Mouse (Mus musculus) limb, embryonic 14.5 days (tissue): Measurements from ENCODE around the gene Castor1. TPM values are rescaled to one million over a fixed set of nuclear protein-coding genes. Genes with fewer than 3 reads are reported as not detected.

ENCODE experiments used
- ATAC-seq: fragments of 200-750 bp; cut with Nextera tagmentation; 2 replicates; pipeline ENCODE4 v1.8.0; 2017; ENCODE audit warnings: low read depth, moderate number of reproducible peaks, moderate TSS enrichment; ENCODE audit not compliant: low FRiP score
- DNase-seq: peaks from one replicate; pipeline ENCODE4 v3.0.0-alpha.2; 2015; ENCODE audit warnings: low spot score
- H3K27ac ChIP-seq: fragments of 300-500 bp; sonication (generic); replicated peaks from 2 replicates; pipeline ENCODE4 v1.5.1; 2014; ENCODE audit warnings: low read depth, mild to moderate bottlenecking, low read length, moderate library complexity, mixed read lengths
- H3K27me3 ChIP-seq: fragments of 300-500 bp; sonication (generic); 2 replicates; pipeline ENCODE4 v1.6.1; 2014; ENCODE audit warnings: low read length, mixed read lengths; ENCODE audit not compliant: control insufficient read depth, insufficient read depth
- H3K36me3 ChIP-seq: fragments of 300-500 bp; sonication (generic); 2 replicates; pipeline ENCODE4 v1.6.1; 2014; ENCODE audit warnings: mild to moderate bottlenecking, low read length, moderate library complexity, mixed read lengths; ENCODE audit not compliant: control insufficient read depth, insufficient read depth
- H3K4me1 ChIP-seq: fragments of 300-500 bp; sonication (generic); 2 replicates; pipeline ENCODE4 v1.6.1; 2014; ENCODE audit warnings: antibody characterized with exemption, low read length, mixed read lengths; ENCODE audit not compliant: control insufficient read depth, insufficient read depth
- H3K4me2 ChIP-seq: fragments of 300-500 bp; sonication (generic); replicated peaks from 2 replicates; pipeline ENCODE4 v1.6.1; 2014; ENCODE audit warnings: low read depth, mild to moderate bottlenecking, low read length, moderate library complexity; ENCODE audit not compliant: severe bottlenecking
- H3K4me3 ChIP-seq: fragments of 300-500 bp; sonication (generic); replicated peaks from 2 replicates; pipeline ENCODE4 v1.5.1; 2014; ENCODE audit warnings: low read length
- H3K9ac ChIP-seq: fragments of 300-500 bp; sonication (generic); 2 replicates; pipeline ENCODE4 v1.6.1; 2014; ENCODE audit warnings: mild to moderate bottlenecking, low read depth, low read length, moderate library complexity; ENCODE audit not compliant: severe bottlenecking
- H3K9me3 ChIP-seq: fragments of 300-500 bp; sonication (generic); 2 replicates; pipeline ENCODE4 v1.6.1; 2016; ENCODE audit warnings: low read length; ENCODE audit not compliant: control insufficient read depth
- POLR2A ChIP-seq: fragments of 200-500 bp; IDR thresholded peaks from 2 replicates; pipeline ENCODE4 v1.8.0; 2012; ENCODE audit warnings: inconsistent platforms, mild to moderate bottlenecking, moderate library complexity, borderline replicate concordance; ENCODE audit not compliant: insufficient read depth, insufficient read length; ENCODE audit errors: extremely low read depth
- WGBS: fragments of 180-500 bp; shearing (Covaris S2); extraction: QIAGEN DNeasy Blood & Tissue Kit; methylation state at CpG from one replicate; pipeline ENCODE4 v1.1.7; 2014; 5-methylcytosine and 5-hydroxymethylcytosine counted together
- polyA plus RNA-seq, 2 experiments: library from polyadenylated mRNA; depleted of rRNA in 1 of 2; stranded (reverse) in 1 of 2; unstranded in 1 of 2; fragments of >200 nt; fragmentation: Nextera tagmentation in 1 of 2; extraction: Ambion mirVana in 1 of 2; gene quantifications; 2 replicates each; pipeline versions ENCODE4 v1.2.1 to v1.2.3; 2012 to 2014

The Castor1 gene
- polyA plus RNA-seq, 2 experiments, result 10.6 to 13.9 TPM

DNA sequence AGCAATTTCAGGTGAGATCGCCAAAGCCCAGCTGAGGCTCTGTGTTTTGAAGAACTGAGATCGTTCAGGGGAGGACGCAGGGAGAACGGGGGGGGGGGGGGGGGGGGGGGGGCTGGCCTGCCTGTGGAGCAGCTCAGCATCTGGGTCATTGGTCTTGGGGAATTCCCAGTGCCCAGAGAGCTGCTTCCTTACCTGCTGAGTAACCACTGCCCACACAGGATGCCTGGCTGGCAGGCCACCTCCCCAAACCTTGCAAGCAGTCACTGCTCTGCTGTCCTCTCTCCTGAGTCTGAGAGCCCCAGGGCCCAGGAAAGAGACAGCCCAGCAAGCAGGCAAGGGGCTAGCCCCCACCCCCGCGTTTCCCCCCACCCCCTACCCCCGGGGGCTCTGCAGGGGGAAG is 44.8 kb downstream of the Castor1 start:
- Histone ChIP-seq H3K36me3 (no peaks in the 10 kb centered on the region), H3K4me3 (no peak overlapping the region), H3K27ac (no peak overlapping the region), H3K27me3 (peaks cover 28% of the 10 kb centered on the region), H3K9ac (no peak overlapping the region), H3K4me2 (no peak overlapping the region), H3K9me3 (no peaks in the 10 kb centered on the region), H3K4me1 (peaks cover 40% of the 10 kb centered on the region)
- WGBS, result 23% methylated on average over 6 of the region's 7 CpGs
- ATAC-seq (no peak), DNase-seq (no peak)
- no peak for TF ChIP-seq POLR2A

DNA sequence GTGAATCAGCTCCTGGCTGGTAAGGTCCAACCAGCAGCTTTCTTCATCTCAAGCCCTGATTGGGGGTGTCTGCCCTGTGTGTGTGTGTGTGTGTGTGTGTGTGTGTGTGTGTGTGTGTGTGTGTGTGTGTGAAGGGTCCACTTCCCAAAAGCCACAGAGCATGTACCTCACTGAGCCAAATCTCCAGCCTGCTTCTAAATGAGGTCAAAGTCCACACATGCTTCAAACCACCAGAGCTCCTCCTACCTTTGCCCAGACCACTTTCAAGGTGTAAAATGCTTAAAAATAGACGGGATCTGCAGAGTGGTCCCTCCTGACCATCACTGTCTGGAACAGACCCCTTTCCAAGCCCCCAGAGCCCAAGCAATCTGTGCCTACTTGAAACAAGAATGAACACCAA is 45.3 kb downstream of the Castor1 start:
- H3K4me2 ChIP-seq, result no peak overlapping the region
- ATAC-seq (no peak), DNase-seq (no peak)
- peaks cover 32% of the 10 kb centered on the region for H3K27me3 ChIP-seq
- peaks cover 40% of the 10 kb centered on the region for H3K4me1 ChIP-seq
- 29% methylated on average over 1 of the region's 1 CpGs for WGBS
- no peak overlapping the region for H3K27ac ChIP-seq
- no peak for TF ChIP-seq POLR2A
- H3K9ac ChIP-seq, result no peak overlapping the region
- no peaks in the 10 kb centered on the region for H3K36me3 ChIP-seq
- no peak overlapping the region for H3K4me3 ChIP-seq
- no peaks in the 10 kb centered on the region for H3K9me3 ChIP-seq

DNA sequence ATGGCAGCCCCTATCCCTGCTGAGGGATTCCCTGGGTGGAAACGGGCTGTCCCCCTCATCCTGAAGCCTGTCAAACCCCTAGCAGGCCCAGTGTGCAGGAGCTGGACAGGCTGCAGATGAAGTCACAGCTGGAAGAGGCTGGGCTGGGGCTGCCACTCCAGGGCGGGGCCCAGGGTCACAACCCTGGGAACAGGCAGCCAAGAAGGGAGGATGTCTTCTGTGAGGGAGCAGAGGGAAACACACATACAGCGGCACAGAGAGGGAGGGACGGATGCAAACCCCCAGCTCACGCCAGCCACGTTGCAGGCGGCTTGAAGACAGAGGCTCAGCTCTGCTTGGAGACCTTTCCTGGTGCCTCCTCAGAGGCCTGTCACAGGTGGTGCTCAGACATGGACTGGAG is 46.0 kb downstream of the Castor1 start:
- peaks cover 40% of the 10 kb centered on the region for H3K4me1 ChIP-seq
- H3K27ac ChIP-seq, result no peak overlapping the region
- H3K36me3 ChIP-seq, result no peaks in the 10 kb centered on the region
- DNase-seq, result no peak
- 70% methylated on average over 7 of the region's 7 CpGs for WGBS
- H3K4me2 ChIP-seq, result no peak overlapping the region
- no peak for ATAC-seq
- H3K27me3 ChIP-seq, result peaks cover 39% of the 10 kb centered on the region
- H3K9ac ChIP-seq, result no peak overlapping the region
- H3K4me3 ChIP-seq, result no peak overlapping the region
- no peak for TF ChIP-seq POLR2A
- H3K9me3 ChIP-seq, result no peaks in the 10 kb centered on the region

DNA sequence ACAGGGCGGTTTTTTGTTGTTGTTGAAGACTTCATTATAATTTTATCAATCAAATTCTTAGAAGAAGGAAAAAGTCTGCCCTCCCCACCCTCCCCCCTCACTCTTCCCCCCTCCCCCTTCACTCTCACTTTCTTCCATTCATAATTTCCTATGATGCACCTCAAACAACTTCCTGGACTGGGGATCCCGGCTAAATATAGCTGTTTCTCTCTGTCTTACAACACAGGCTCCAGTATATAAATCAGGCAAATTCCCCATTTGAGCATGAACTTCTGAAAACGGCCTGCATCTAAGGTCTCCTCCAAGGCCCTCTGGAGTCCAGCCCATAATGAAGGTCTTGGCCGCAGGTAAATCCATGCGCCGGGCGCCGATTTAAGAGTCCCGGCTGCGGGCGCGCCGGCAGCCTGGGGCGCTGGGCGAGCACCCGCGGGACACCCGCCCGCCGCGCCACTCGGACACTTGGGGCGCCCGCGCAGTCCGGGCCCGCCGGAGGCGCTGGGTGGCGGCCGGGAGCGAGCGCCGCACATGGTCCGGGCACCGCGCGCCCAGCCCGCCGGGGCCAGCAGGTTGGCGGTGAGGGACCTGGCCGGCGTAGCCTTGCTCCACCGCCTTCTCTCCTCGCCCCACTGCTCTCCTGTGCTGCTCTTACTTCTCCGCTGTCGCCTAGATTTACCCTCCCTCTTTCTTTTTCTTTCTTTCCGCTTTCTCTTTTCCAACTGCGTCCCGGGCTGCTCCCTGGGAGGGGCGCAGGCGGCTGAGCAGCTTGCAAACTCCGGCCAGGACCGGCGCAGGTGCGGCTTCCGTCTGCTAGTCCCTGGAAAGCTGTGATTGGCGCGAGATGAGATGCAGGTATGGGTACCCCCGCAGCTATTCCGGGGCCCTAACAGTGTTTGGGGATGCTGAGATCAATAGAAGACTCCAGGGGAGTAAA is 48.5 kb downstream of the Castor1 start:
- H3K4me1 ChIP-seq, result peaks cover 27% of the 10 kb centered on the region
- ATAC-seq (peak; percentile 39; the same call in 1 of the 2 replicates), DNase-seq (no peak)
- H3K36me3 ChIP-seq, result no peaks in the 10 kb centered on the region
- peak overlapping the region; percentile 54 for H3K4me3 ChIP-seq
- H3K27ac ChIP-seq, result no peak overlapping the region
- peak overlapping the region; percentile 57 for H3K9ac ChIP-seq
- TF ChIP-seq POLR2A, result no peak
- H3K4me2 ChIP-seq, result peak overlapping the region; percentile 94
- H3K9me3 ChIP-seq, result no peaks in the 10 kb centered on the region
- under 1% methylated on average over 55 of the region's 61 CpGs for WGBS
- peaks cover 39% of the 10 kb centered on the region for H3K27me3 ChIP-seq

DNA sequence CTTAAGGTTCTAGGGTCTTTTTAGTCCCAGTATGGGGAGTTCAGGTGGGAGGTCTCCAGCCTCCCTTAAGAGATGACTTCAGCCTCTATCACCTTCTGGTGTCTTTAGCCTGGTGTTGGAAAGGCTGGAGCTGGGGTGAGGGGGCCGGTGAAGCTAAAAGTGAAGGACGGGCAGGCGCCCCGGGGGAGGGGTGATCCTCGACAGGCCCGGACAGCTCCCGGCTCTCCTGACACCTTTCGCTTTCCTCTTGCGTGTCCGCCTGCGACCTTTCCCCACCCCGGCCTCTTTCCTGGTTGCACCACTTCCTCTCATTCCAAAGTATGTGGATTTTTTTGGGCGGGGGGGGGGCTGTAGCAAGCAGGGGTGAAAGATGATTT is 49.2 kb downstream of the Castor1 start:
- 3% methylated on average over 12 of the region's 13 CpGs for WGBS
- no peak for DNase-seq

More for the DNA sequence above, 49.2 kb downstream of the Castor1 start:
- ATAC-seq, result no peak
- H3K36me3 ChIP-seq, result no peaks in the 10 kb centered on the region
- TF ChIP-seq POLR2A, result no peak
- peak overlapping the region; percentile 94 for H3K4me2 ChIP-seq
- H3K27me3 ChIP-seq, result peaks cover 39% of the 10 kb centered on the region
- H3K4me3 ChIP-seq, result peak overlapping the region; percentile 54
- H3K4me1 ChIP-seq, result peaks cover 21% of the 10 kb centered on the region
- H3K27ac ChIP-seq, result no peak overlapping the region
- no peaks in the 10 kb centered on the region for H3K9me3 ChIP-seq
- peak overlapping the region; percentile 57; the same call in 1 of the 2 replicates for H3K9ac ChIP-seq
